Mouse (Mus musculus) layer of hippocampus, adult 11-12 months (tissue): ENCODE results near the gene Evc2.

Experiments used
- DNase-seq: peaks from one replicate; pipeline ENCODE4 v3.0.0; 2022; ENCODE audit warnings: low spot score

Gene Evc2

DNA sequence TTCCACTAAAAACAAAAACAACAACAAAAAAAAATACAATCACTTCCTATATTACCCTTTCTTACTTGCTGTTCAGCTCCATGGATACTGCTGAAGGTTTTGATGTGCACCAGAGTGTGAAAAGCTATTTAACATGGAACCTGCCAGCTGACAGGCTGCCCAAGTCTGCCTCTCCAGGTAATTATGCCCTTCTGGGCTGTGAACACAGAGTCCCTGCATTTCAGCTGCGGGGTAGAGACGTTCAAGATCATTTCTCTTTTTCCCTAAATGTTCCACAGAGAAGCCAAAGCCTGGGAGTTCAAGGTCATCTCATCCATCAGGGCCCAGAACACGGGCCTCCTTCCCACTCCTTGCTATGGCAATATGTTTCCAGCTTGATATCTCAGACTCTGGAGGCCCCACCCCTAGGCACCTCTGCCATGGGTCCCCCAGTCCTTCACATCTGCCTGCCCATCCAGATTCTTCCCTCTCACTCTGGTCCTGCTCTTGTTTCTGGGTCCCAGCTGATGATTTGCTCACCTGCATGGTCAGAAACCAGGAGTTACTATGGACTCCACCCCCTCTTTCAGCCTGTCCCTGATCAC lies 133.8 kb downstream of the Evc2 start:
- DNase-seq, result no peak
